Mouse (Mus musculus) monocyte, adult 2 months (primary cell): ENCODE results near the gene 9530053A07Rik.
A peak's percentile ranks its signal among the peaks of the same experiment; 100 is the strongest.

Experiments used
- DNase-seq, 2 experiments: peaks; one replicate each; pipeline ENCODE4 v3.0.0; 2022; ENCODE audit warnings: low spot score in 2 of 2, low read depth in 1 of 2

9530053A07Rik gene

DNA sequence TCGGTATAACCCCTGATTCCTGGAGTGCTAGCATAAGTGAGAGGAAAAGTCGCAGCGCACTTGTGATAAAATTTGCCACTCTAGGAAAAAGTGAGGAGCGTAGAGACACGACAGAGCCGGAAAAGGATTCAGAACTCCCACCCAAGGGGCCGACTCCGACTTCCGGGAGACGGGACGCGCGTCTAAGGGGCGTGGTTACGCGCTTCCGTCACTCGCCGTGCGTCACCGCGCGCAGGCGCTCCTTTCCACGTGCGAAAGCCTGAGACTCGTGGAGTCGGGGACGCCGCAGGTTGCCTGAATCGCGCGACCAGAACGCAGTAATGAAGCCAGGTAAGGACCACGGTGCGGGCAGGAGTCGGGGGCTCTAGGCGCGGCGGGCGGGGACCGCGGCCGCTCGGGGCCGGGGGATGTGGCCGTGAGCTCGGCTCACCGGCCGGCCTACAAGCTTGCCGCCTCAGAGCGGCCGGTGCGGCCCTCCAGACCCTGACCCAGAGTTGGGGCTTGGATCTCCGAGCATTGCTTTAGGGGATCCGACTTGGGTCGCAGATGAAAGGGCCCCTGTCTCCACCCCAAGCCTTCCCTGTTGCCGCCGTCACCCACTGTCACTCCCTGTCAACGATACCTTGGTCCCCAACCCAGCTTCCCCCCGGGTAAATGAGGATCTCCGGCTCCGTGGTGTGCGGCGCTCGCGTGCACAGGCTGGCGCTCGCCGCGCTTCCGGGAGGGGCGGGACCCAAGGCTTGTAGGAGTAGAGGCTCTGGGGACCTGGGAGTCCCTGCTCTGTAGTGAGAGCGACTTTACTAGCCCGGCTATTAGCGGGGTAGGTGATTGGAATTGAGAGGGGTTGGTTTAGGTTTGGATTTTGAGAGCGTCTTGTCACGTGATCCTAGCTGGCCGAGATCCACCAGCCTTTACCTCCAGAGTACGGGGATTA, 40.5 kb downstream of the 9530053A07Rik start, which contains the start of gene Fbl:
Fbl (plus strand) TSS at position 222 of the 934 bp plus-strand sequence.
- DNase-seq, result peak; percentile 35 to 81

GRCm38 (mm10) chr7:28175358-28175757, 46.1 kb downstream of the 9530053A07Rik start:
- no peak for DNase-seq

GRCm38 (mm10) chr7:28179228-28179627, 50.0 kb downstream of the 9530053A07Rik start, which contains the start of gene Dyrk1b:
Gene Dyrk1b (plus strand): TSS chr7:28179469.
- DNase-seq, result peak; percentile 96 to 99

DNA sequence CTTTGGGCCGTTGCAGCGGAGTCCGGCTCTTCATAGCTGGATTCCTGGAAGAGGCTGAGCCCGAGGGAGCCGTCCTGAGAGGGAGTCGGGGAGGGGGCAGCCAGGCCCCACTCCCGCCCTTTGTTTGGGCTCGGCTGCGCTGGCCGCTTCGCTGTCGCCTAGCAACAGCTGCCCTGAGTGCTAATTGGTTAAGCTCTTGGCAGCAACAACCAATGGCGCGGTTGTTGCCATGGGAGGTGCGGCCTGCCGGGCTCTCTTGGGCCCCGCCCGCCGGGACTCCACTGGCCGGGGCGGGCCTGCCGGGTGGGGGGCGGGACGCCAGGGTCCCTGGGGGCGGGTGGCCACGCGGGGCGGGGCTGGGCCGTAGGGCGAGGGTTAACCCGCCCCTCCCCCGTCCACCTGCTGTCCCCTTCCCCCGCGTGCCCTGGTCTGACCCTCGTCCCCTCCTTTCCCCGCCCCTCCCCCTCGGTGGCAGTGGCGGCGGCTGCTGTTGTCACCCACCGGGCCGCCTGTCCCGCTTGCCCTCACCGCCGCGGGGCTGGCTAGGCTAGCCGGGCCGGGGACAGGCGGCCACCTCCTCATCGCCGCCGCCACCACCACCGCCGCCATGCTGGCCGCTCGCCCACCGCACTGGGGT, 50.6 kb downstream of the 9530053A07Rik start:
- peak; percentile 60 to 75 for DNase-seq

GRCm38 (mm10) chr7:28180890-28181289, 51.6 kb downstream of the 9530053A07Rik start:
- no peak for DNase-seq

- no peak for DNase-seq
Measured at GRCm38 (mm10) chr7:28181376-28181775, 52.1 kb downstream of the 9530053A07Rik start.

GRCm38 (mm10) chr7:28182320-28182719, 53.1 kb downstream of the 9530053A07Rik start:
- DNase-seq, result no peak

GRCm38 (mm10) chr7:28185884-28186283, 56.6 kb downstream of the 9530053A07Rik start:
- DNase-seq, result no peak

DNA sequence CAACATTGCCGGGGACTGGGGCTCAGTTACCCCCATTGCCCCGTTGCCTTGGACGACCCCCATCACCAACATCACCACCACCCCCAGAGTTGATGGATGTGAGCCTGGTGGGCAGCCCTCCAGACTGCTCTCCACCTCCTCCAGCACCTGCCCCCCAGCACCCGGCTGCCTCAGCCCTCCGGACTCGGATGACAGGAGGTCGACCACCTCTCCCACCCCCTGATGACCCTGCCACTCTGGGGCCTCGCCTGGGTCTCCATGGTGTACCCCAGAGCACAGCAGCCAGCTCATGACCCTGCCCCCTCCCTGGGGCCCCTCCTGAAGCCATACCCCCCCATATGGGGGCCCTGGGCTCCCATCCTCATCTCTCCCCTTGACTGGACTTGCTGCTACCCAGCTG, 57.4 kb downstream of the 9530053A07Rik start:
- no peak for DNase-seq

DNA sequence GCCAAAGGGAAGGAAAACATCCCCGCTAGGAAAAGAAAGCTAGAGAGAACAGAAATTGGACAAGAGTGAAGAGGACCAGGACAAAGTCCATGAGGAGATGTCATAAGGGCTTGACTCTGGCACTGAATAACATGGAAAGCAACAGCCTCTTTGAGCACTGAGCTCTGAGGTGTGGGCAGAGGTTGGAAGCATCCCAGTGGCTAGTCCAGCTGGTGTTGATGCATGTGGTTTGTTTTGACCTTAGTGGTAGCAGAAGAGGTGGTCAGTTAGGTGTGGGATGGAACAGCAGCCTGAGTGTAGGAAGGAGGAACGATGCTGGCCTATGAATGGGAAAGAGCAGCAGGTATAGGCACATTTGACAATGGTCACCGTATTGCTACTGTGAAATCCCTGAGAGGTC, 62.2 kb downstream of the 9530053A07Rik start:
- no peak for DNase-seq

GRCm38 (mm10) chr7:28191903-28192302, 62.6 kb downstream of the 9530053A07Rik start:
- DNase-seq, result no peak

DNA sequence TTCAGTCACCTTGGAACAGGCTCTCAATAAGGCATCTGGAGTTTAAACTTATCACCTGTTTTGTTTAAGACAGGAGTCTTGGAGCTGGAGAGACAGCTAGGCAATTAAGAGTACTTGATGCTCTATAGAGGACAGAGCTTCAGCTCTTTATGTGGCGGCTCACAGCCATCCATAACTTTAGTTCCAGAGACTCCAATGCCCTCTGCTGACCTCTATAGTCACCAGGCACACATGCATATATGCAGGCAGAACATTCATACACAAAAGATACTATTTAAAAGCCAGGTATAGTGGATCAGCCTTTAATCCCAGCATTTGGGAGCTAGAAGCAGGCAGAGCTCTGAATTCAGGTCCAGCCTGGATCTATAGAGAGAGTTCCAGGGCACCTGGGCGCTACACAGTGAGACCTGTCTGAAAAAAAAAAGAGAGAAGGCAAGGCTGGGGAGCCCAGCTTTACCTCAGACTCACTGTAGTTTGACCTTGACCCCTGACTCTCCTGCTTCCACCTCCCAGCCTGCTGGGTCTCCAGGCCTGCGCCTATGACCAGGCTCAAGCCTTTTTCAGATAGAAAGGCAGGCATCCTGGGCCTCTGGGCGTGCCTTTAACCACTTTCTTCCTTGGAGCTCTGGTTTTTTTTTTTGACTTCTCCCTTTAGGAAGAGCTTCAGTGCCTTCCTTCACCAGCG, 66.3 kb downstream of the 9530053A07Rik start:
- no peak for DNase-seq

GRCm38 (mm10) chr7:28196528-28196927, 67.3 kb downstream of the 9530053A07Rik start:
- no peak for DNase-seq

- DNase-seq, result no peak
Measured at GRCm38 (mm10) chr7:28199054-28199453, 69.8 kb downstream of the 9530053A07Rik start.

- DNase-seq, result no peak
Measured at GRCm38 (mm10) chr7:28203207-28204108, 74.2 kb downstream of the 9530053A07Rik start.

- no peak for DNase-seq
Measured at GRCm38 (mm10) chr7:28206044-28206600, 76.9 kb downstream of the 9530053A07Rik start.

GRCm38 (mm10) chr7:28208396-28208987, 79.2 kb downstream of the 9530053A07Rik start:
- no peak for DNase-seq

DNA sequence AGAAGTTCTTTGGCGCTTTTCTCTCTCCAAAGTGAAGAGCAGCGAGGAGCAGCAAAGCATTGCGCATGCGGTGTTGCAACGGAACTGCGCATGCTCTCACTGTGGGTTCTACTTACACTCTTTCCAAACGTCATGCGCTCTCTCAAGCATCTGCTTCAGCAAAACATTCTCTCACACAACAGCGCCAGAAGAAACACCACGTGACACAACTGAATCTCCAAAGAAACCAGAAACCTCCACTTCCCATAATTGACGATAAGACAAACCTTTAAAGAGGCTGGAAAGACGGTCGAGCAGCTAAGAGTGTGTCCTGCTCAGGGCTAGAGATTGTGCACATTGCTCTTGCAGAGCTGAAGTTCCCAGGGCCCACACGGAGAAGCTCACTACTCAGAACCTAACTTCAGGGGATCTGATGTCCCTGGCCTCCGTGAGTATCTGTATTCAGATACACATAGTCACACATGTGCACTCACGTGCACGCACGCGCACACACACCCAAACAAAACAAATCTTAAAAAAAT, 79.8 kb downstream of the 9530053A07Rik start:
- DNase-seq, result peak in 1 of 2 experiments; percentile 26

DNA sequence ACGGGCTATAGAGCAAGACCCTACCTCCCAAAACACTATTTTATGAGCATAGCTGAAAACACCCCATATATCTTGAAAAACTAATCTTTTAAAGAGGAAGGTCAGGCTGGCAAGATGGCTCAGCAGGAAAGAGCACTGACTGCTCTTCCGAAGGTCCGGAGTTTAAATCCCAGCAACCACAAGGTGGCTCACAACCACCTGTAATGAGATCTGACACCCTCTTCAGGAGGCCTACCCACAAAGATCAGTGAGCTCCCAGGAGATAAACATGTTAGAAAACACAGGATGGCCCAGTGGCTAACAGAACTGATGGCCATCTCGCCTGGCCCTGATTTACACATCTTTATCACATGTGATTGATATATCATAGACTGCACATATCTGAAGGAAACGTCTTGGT, 81.5 kb downstream of the 9530053A07Rik start:
- DNase-seq, result no peak
